Mouse (Mus musculus): ENCODE measurements at regions not wholly inside any gene's neighbourhood (a gene's known extent, or its start where the extent isn't known, plus 50 kb on each side); places are given as distances from the start of the nearest gene placed in this dataset.

- no peak for DNase-seq (ENCODE audit: low spot score in 2 of 2)
Observed at GRCm38 (mm10) chr1:115512632-115513031, 171.9 kb upstream of the Cntnap5a start.

GRCm38 (mm10) chr1:115533746-115534145 lies 150.8 kb upstream of the Cntnap5a start:
- peak; percentile 2 to 3 for DNase-seq (ENCODE audit: low spot score in 2 of 2)

GRCm38 (mm10) chr1:115545994-115546393 lies 138.6 kb upstream of the Cntnap5a start:
- no peak for DNase-seq (ENCODE audit: low spot score in 2 of 2)

Data from left cerebral cortex, adult 18-20 months (tissue).